Mouse (Mus musculus): Measurements from ENCODE around the gene Hpcal1. TPM values are rescaled to one million over a fixed set of nuclear protein-coding genes. Genes with fewer than 3 reads are reported as not detected.

The Hpcal1 gene
- polyA plus RNA-seq, 1 experiment from 2014 or later = 50.3 TPM

DNA sequence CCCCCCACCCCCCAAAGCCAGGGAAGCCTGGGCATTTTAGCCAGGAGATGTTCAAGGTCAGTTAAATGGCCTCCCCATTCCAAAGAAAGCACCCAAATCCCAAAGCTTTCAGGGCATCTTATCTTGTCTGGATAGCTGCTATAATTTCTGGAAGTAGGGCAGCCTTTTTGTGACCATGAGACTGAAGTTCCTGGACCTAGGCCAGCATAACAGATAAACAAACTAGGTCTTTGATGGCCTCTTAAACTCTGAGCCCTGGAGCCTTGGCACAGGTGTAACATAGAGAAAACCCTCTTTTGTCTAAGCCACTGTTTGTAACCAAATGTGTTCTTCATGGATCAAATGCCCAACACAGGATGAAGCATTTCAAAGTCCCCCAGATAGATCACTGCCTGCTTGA is 16.8 kb downstream of the Hpcal1 start:
- H3K4me3 ChIP-seq (ENCODE audit: low read length) = no peak overlapping the region
- ATAC-seq = no peak
- H3K4me1 ChIP-seq (ENCODE audit: control insufficient read depth, insufficient read depth, low read length) = peaks cover 35% of the 10 kb centered on the region
- H3K27me3 ChIP-seq (replicated peaks; ENCODE audit: control insufficient read depth, insufficient read depth, low read length) = no peaks in the 10 kb centered on the region
- H3K9ac ChIP-seq (ENCODE audit: low read depth, low read length) = no peak overlapping the region
- no peak overlapping the region for H3K27ac ChIP-seq (ENCODE audit: low read length)
- no peak overlapping the region for H3K4me2 ChIP-seq (ENCODE audit: low read depth, low read length)
- H3K36me3 ChIP-seq (ENCODE audit: control insufficient read depth, insufficient read depth, low read length) = no peaks in the 10 kb centered on the region
- H3K9me3 ChIP-seq (ENCODE audit: control insufficient read depth, low read length) = no peaks in the 10 kb centered on the region

GRCm38 (mm10) chr12:17709451-17709850 is 18.8 kb downstream of the Hpcal1 start:
- 27% methylated on average over 4 of the region's 4 CpGs for WGBS
- Histone ChIP-seq H3K36me3 (ENCODE audit: control insufficient read depth, insufficient read depth, low read length) (no peaks in the 10 kb centered on the region), H3K4me1 (ENCODE audit: control insufficient read depth, insufficient read depth, low read length) (peaks cover 24% of the 10 kb centered on the region), H3K4me3 (ENCODE audit: low read length) (no peak overlapping the region), H3K9me3 (ENCODE audit: control insufficient read depth, low read length) (no peaks in the 10 kb centered on the region), H3K4me2 (ENCODE audit: low read depth, low read length) (no peak overlapping the region), H3K27ac (ENCODE audit: low read length) (peak overlapping the region; percentile 84; the same call in 1 of the 2 replicates), H3K27me3 (replicated peaks; ENCODE audit: control insufficient read depth, insufficient read depth, low read length) (no peaks in the 10 kb centered on the region), H3K9ac (ENCODE audit: low read depth, low read length) (no peak overlapping the region)
- peak; percentile 67 for ATAC-seq

GRCm38 (mm10) chr12:17709926-17710746 is 19.5 kb downstream of the Hpcal1 start:
- H3K4me3 ChIP-seq (ENCODE audit: low read length) = 0 out of 2 replicates have a peak overlapping the region, but pooled peaks have one; percentile 9
- H3K4me2 ChIP-seq (ENCODE audit: low read depth, low read length) = peak overlapping the region; percentile 45
- H3K27me3 ChIP-seq (replicated peaks; ENCODE audit: control insufficient read depth, insufficient read depth, low read length) = no peaks in the 10 kb centered on the region
- peak overlapping the region; percentile 40 for H3K9ac ChIP-seq (ENCODE audit: low read depth, low read length)
- peak overlapping the region; percentile 84 for H3K27ac ChIP-seq (ENCODE audit: low read length)
- ATAC-seq = peak; percentile 81
- H3K36me3 ChIP-seq (ENCODE audit: control insufficient read depth, insufficient read depth, low read length) = no peaks in the 10 kb centered on the region
- H3K4me1 ChIP-seq (ENCODE audit: control insufficient read depth, insufficient read depth, low read length) = peaks cover 24% of the 10 kb centered on the region
- no peaks in the 10 kb centered on the region for H3K9me3 ChIP-seq (ENCODE audit: control insufficient read depth, low read length)
- 39% methylated on average over 17 of the region's 17 CpGs for WGBS

DNA sequence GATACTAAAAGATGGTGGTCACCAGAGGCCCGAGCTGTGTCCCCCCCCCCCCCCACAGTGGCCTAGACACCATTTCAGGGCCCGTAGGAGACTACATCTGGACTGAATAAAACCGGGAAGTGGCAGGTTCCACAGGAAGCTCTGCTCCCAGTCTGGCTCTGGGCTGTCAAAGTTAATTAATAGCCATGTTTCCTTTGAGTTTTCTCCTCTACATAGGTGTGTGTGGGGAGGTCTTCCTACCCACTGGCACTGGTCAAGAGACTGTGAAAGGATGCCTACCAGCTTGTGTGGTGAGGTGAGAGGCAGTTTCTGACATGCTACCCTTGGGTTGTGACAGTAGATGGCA is 20.1 kb downstream of the Hpcal1 start:
- no peaks in the 10 kb centered on the region for H3K27me3 ChIP-seq (replicated peaks; ENCODE audit: control insufficient read depth, insufficient read depth, low read length)
- peak overlapping the region; percentile 84 for H3K27ac ChIP-seq (ENCODE audit: low read length)
- WGBS = 11% methylated on average over 3 of the region's 3 CpGs
- H3K9me3 ChIP-seq (ENCODE audit: control insufficient read depth, low read length) = no peaks in the 10 kb centered on the region
- H3K4me3 ChIP-seq (ENCODE audit: low read length) = 0 out of 2 replicates have a peak overlapping the region, but pooled peaks have one; percentile 9
- H3K4me1 ChIP-seq (ENCODE audit: control insufficient read depth, insufficient read depth, low read length) = peaks cover 24% of the 10 kb centered on the region
- H3K4me2 ChIP-seq (ENCODE audit: low read depth, low read length) = peak overlapping the region; percentile 45
- no peaks in the 10 kb centered on the region for H3K36me3 ChIP-seq (ENCODE audit: control insufficient read depth, insufficient read depth, low read length)
- H3K9ac ChIP-seq (ENCODE audit: low read depth, low read length) = peak overlapping the region; percentile 40
- ATAC-seq = peak; percentile 78

DNA sequence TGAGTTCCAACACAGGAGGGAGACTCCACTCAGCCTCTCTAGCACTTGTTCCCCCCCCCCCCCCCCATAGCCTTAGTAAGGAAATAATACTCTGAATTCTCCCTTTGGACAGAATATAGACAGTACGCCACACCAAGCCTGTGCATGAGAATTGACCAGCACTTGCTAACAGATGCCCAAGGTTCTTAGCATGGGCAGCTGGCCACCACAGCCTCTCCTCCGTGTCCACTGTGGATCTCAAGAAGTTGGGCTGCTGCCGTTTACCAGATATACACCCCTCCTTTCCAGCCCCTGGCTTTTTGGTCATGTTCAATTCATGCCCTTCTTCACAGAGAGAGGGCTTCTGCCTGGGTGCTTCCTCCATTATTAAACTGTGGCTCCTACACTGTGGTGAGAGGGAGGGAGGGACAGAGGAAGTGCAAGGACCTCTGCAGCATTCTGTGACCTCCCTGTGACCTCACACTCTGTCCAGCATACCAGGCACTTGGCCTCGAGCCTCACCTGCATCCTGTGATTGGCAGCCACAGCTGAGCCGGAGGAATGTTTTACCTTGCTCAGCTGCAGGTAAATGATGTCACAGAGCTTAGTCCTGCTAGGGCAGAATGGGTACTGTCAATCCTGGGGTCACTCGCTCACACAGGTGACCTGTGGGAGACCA is 21.2 kb downstream of the Hpcal1 start:
- Histone ChIP-seq H3K27ac (ENCODE audit: low read length) (no peak overlapping the region), H3K4me2 (ENCODE audit: low read depth, low read length) (no peak overlapping the region), H3K27me3 (replicated peaks; ENCODE audit: control insufficient read depth, insufficient read depth, low read length) (no peaks in the 10 kb centered on the region), H3K4me1 (ENCODE audit: control insufficient read depth, insufficient read depth, low read length) (peaks cover 24% of the 10 kb centered on the region), H3K36me3 (ENCODE audit: control insufficient read depth, insufficient read depth, low read length) (no peaks in the 10 kb centered on the region), H3K4me3 (ENCODE audit: low read length) (no peak overlapping the region), H3K9ac (ENCODE audit: low read depth, low read length) (no peak overlapping the region), H3K9me3 (ENCODE audit: control insufficient read depth, low read length) (no peaks in the 10 kb centered on the region)
- WGBS = 58% methylated on average over 6 of the region's 6 CpGs
- no peak for ATAC-seq

GRCm38 (mm10) chr12:17712571-17712970 is 21.9 kb downstream of the Hpcal1 start:
- Histone ChIP-seq H3K36me3 (ENCODE audit: control insufficient read depth, insufficient read depth, low read length) (no peaks in the 10 kb centered on the region), H3K4me2 (ENCODE audit: low read depth, low read length) (no peak overlapping the region), H3K4me3 (ENCODE audit: low read length) (no peak overlapping the region), H3K9ac (ENCODE audit: low read depth, low read length) (no peak overlapping the region), H3K27ac (ENCODE audit: low read length) (no peak overlapping the region), H3K27me3 (replicated peaks; ENCODE audit: control insufficient read depth, insufficient read depth, low read length) (no peaks in the 10 kb centered on the region), H3K4me1 (ENCODE audit: control insufficient read depth, insufficient read depth, low read length) (peaks cover 24% of the 10 kb centered on the region), H3K9me3 (ENCODE audit: control insufficient read depth, low read length) (no peaks in the 10 kb centered on the region)
- WGBS = 34% methylated on average over 1 of the region's 1 CpGs
- ATAC-seq = no peak

DNA sequence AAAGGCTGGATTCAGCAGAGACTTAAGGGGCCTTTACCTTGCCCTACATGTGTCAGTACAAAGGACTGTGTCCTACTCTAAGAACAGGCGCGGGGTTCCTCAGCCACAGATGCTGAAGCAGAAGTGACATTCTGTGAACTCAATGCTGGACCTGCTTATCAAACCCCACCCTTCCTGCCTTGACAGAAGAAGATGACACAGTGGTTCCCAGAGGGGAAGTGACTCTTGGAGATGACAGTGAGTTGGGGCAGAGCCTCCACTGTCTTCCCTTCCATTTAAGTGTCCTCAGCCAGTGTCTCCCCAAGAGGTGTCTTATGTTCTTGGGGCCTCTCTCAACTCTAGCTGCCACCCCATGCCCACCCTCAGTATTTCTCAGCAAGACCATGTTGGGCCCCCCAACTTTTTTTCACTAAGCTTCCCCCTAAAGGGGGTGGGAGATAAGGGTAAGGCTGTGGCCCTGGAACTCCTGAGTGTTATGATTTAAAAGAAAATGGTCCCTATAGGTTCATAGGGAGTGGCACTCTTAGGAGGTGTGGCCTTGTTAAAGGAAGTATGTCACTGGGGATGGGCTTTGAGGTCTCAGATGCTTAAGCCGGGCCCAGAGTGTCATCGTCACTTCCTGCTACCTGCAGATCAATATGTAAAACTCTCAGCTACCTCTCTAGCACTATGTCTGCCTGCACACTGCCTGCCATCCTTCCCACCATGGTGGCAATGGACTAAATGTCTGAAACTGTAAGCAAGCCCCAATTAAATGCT is 25.2 kb downstream of the Hpcal1 start:
- no peaks in the 10 kb centered on the region for H3K36me3 ChIP-seq (ENCODE audit: control insufficient read depth, insufficient read depth, low read length)
- peaks cover 5% of the 10 kb centered on the region for H3K4me1 ChIP-seq (ENCODE audit: control insufficient read depth, insufficient read depth, low read length)
- no peak overlapping the region for H3K9ac ChIP-seq (ENCODE audit: low read depth, low read length)
- 84% methylated on average over 4 of the region's 4 CpGs for WGBS
- H3K27ac ChIP-seq (ENCODE audit: low read length) = no peak overlapping the region
- no peak overlapping the region for H3K4me2 ChIP-seq (ENCODE audit: low read depth, low read length)
- H3K4me3 ChIP-seq (ENCODE audit: low read length) = no peak overlapping the region
- ATAC-seq = no peak
- no peaks in the 10 kb centered on the region for H3K9me3 ChIP-seq (ENCODE audit: control insufficient read depth, low read length)
- no peaks in the 10 kb centered on the region for H3K27me3 ChIP-seq (replicated peaks; ENCODE audit: control insufficient read depth, insufficient read depth, low read length)

GRCm38 (mm10) chr12:17717257-17717656 is 26.6 kb downstream of the Hpcal1 start:
- Histone ChIP-seq H3K4me3 (ENCODE audit: low read length) (no peak overlapping the region), H3K4me1 (ENCODE audit: control insufficient read depth, insufficient read depth, low read length) (no peaks in the 10 kb centered on the region), H3K36me3 (ENCODE audit: control insufficient read depth, insufficient read depth, low read length) (no peaks in the 10 kb centered on the region), H3K27me3 (replicated peaks; ENCODE audit: control insufficient read depth, insufficient read depth, low read length) (no peaks in the 10 kb centered on the region), H3K9me3 (ENCODE audit: control insufficient read depth, low read length) (no peaks in the 10 kb centered on the region), H3K9ac (ENCODE audit: low read depth, low read length) (no peak overlapping the region), H3K4me2 (ENCODE audit: low read depth, low read length) (no peak overlapping the region), H3K27ac (ENCODE audit: low read length) (no peak overlapping the region)
- no peak for ATAC-seq
- 86% methylated on average over 1 of the region's 1 CpGs for WGBS

- no peaks in the 10 kb centered on the region for H3K27me3 ChIP-seq (replicated peaks; ENCODE audit: control insufficient read depth, insufficient read depth, low read length)
Observed at GRCm38 (mm10) chr12:17718146-17718545, 27.5 kb downstream of the Hpcal1 start.

More at GRCm38 (mm10) chr12:17718146-17718545, 27.5 kb downstream of the Hpcal1 start:
- no peak for ATAC-seq
- Histone ChIP-seq H3K4me1 (ENCODE audit: control insufficient read depth, insufficient read depth, low read length) (no peaks in the 10 kb centered on the region), H3K4me3 (ENCODE audit: low read length) (no peak overlapping the region), H3K36me3 (ENCODE audit: control insufficient read depth, insufficient read depth, low read length) (no peaks in the 10 kb centered on the region), H3K4me2 (ENCODE audit: low read depth, low read length) (no peak overlapping the region), H3K27ac (ENCODE audit: low read length) (no peak overlapping the region), H3K9ac (ENCODE audit: low read depth, low read length) (no peak overlapping the region), H3K9me3 (ENCODE audit: control insufficient read depth, low read length) (no peaks in the 10 kb centered on the region)
- 49% methylated on average over 6 of the region's 6 CpGs for WGBS

Data from intestine, embryonic 16.5 days (tissue).